Mouse (Mus musculus): Measurements from ENCODE around the gene E430018J23Rik. TPM values are rescaled to one million over a fixed set of nuclear protein-coding genes. Genes with fewer than 3 reads are reported as not detected.
"Not testable (repeated sequence)": the region's sequence is repeated elsewhere in the genome, so short reads cannot be mapped to it uniquely, and the experiment has no call there.

The E430018J23Rik gene
- total RNA-seq, 2 experiments from 2014 or later, result 1.7 to 1.8 TPM

DNA sequence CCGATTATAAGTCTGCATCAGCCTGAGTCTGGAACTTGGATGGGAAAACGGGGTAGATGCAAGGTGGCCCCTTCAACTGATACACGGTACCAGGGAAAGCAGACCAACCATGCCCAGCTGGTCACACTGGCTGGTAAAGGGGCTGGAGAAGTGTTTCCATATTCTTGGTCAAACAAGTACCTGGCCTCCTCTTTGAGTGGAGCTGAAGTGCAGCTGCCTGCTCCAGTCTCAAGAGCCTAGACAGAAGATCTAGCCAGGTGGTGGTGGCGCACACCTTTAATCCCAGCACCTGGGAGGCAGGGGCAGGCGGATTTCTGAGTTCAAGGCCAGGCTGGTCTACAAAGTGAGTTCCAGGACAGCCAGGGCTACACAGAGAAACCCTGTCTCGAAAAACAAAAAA, 51.6 kb downstream of the E430018J23Rik start:
- not testable (repeated sequence) for DNase-seq

DNA sequence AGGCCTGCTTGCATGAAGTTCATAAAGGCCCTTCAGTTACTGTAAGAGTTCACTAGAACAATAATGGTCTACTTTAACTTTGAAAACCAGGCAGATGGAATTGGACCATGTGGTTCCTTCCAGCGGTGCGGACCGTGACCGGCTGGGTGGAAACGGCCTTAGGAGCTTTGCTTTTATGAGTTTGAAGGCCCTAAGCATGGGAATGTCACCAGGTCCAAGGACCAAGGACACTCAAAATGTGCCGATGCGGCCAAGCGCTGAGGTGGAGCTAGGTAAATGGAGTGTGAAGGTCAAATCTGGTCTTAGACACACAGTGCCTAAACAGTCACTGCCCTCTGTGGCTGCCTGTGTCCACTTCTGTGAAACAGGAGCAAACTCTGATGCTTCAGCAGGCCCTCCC, 52.1 kb downstream of the E430018J23Rik start:
- no peak for DNase-seq

Other genes starting within 250 kb of the E430018J23Rik start
- gene Cd2bp2, start 197.6 kb downstream of the E430018J23Rik start, total RNA-seq (2021), result 10 to 100 TPM; 26.2 to 28.2 TPM
- 10 to 100 TPM; 32.8 to 34.1 TPM for gene Tbc1d10b, start 185.2 kb downstream of the E430018J23Rik start, total RNA-seq (2021)
- over 10,000 TPM; 49,123 to 49,891 TPM for gene Mylpf, start 184.7 kb downstream of the E430018J23Rik start, total RNA-seq (2021)
- 1 to 10 TPM; 4.0 to 4.2 TPM for gene Zfp553, start 160.6 kb downstream of the E430018J23Rik start, total RNA-seq (2021)
- 1 to 10 TPM; 1.5 to 1.7 TPM for gene Sept1, start 160.5 kb downstream of the E430018J23Rik start, total RNA-seq (2021)
- 10 to 100 TPM; 15.8 to 16.8 TPM for gene Zfp771, start 149.4 kb downstream of the E430018J23Rik start, total RNA-seq (2021)
- gene Dctpp1, start 132.9 kb downstream of the E430018J23Rik start, total RNA-seq (2021), result 10 to 100 TPM; 26.5 to 28.7 TPM
- 10 to 100 TPM; 28.6 to 30.7 TPM for gene Sephs2, start 119.6 kb downstream of the E430018J23Rik start, total RNA-seq (2021)
- under 1 TPM; 0.26 to 0.40 TPM for gene Itgal, start 97.4 kb downstream of the E430018J23Rik start, total RNA-seq (2021)
- gene Zfp768, start 48.0 kb downstream of the E430018J23Rik start, total RNA-seq (2021), result 10 to 100 TPM; 27.0 to 28.4 TPM
- gene Zfp747, start 17.6 kb downstream of the E430018J23Rik start, total RNA-seq (2021), result 1 to 10 TPM; 2.9 to 3.0 TPM
- 1 to 10 TPM; 1.5 TPM for gene 9130019O22Rik, start 6.5 kb downstream of the E430018J23Rik start, total RNA-seq (2021)
- gene Zfp764, start 13.2 kb upstream of the E430018J23Rik start, total RNA-seq (2021), result 1 to 10 TPM; 1.7 TPM
- 1 to 10 TPM; 2.0 to 2.7 TPM for gene Zfp688, start 28.4 kb upstream of the E430018J23Rik start, total RNA-seq (2021)
- 1 to 10 TPM in 1 of 2 experiments, under 1 TPM in 1; 0.67 to 1.0 TPM for gene Zfp689, start 55.5 kb upstream of the E430018J23Rik start, total RNA-seq (2021)
- gene Prr14, start 66.0 kb upstream of the E430018J23Rik start, total RNA-seq (2021), result 10 to 100 TPM; 17.3 to 17.7 TPM
- gene Fbrs, start 85.6 kb upstream of the E430018J23Rik start, total RNA-seq (2021), result 10 to 100 TPM; 15.8 to 16.8 TPM
- gene Srcap, start 118.4 kb upstream of the E430018J23Rik start, total RNA-seq (2021), result 10 to 100 TPM; 46.1 to 47.6 TPM
- gene Gm42715, start 126.0 kb upstream of the E430018J23Rik start, total RNA-seq (2021), result 1 to 10 TPM; 4.7 to 5.2 TPM
- gene Tmem265, start 167.8 kb upstream of the E430018J23Rik start, total RNA-seq (2021), result not detected
- 1 to 10 TPM; 8.2 to 9.4 TPM for gene Phkg2, start 179.7 kb upstream of the E430018J23Rik start, total RNA-seq (2021)
- gene Ccdc189, start 195.0 kb upstream of the E430018J23Rik start, total RNA-seq (2021), result 1 to 10 TPM; 2.1 to 4.5 TPM
- 10 to 100 TPM; 29.4 to 30.0 TPM for gene Rnf40, start 195.1 kb upstream of the E430018J23Rik start, total RNA-seq (2021)
- 1 to 10 TPM; 8.4 to 9.4 TPM for gene Zfp629, start 222.2 kb upstream of the E430018J23Rik start, total RNA-seq (2021)